Mouse (Mus musculus) frontal cortex, postnatal 36 days (tissue): Measurements from ENCODE around the gene Mrgbp.

Source experiments
- DNase-seq, 2 experiments: peaks; one replicate each; pipeline ENCODE4 v3.0.0; 2022; ENCODE audit warnings: low spot score in 2 of 2

The Mrgbp gene

GRCm38 (mm10) chr2:180581002-180581401 is at the start of gene Mrgbp:
Gene Mrgbp, plus strand, starts transcription at chr2:180581304.
- no peak for DNase-seq

GRCm38 (mm10) chr2:180531671-180532385 is 49.3 kb upstream of the Mrgbp start:
- DNase-seq: no peak

GRCm38 (mm10) chr2:180532386-180532995 is 48.6 kb upstream of the Mrgbp start:
- no peak for DNase-seq

GRCm38 (mm10) chr2:180533237-180533636 is 47.9 kb upstream of the Mrgbp start:
- DNase-seq: no peak

GRCm38 (mm10) chr2:180543675-180544074 is 37.4 kb upstream of the Mrgbp start:
- no peak for DNase-seq

GRCm38 (mm10) chr2:180545046-180545445 is 36.1 kb upstream of the Mrgbp start:
- no peak for DNase-seq

- DNase-seq: no peak
Measured at GRCm38 (mm10) chr2:180547384-180548106, 33.6 kb upstream of the Mrgbp start.

GRCm38 (mm10) chr2:180552340-180552739 is 28.8 kb upstream of the Mrgbp start:
- DNase-seq: no peak

GRCm38 (mm10) chr2:180555219-180555618 is 25.9 kb upstream of the Mrgbp start:
- DNase-seq: no peak

- no peak for DNase-seq
Measured at GRCm38 (mm10) chr2:180556470-180556869, 24.6 kb upstream of the Mrgbp start.

GRCm38 (mm10) chr2:180560245-180560644 is 20.9 kb upstream of the Mrgbp start:
- no peak for DNase-seq

- no peak for DNase-seq
Measured at GRCm38 (mm10) chr2:180562146-180562545, 19.0 kb upstream of the Mrgbp start.

- no peak for DNase-seq
Measured at GRCm38 (mm10) chr2:180563296-180563695, 17.8 kb upstream of the Mrgbp start.

- no peak for DNase-seq
Measured at GRCm38 (mm10) chr2:180563841-180564240, 17.3 kb upstream of the Mrgbp start.

GRCm38 (mm10) chr2:180566240-180566913 is 14.7 kb upstream of the Mrgbp start:
- DNase-seq: no peak

GRCm38 (mm10) chr2:180569028-180569643 is 12.0 kb upstream of the Mrgbp start:
- DNase-seq: no peak

- no peak for DNase-seq
Measured at GRCm38 (mm10) chr2:180576482-180576881, 4.6 kb upstream of the Mrgbp start.

- peak; percentile 66 to 74 for DNase-seq
Measured at GRCm38 (mm10) chr2:180578686-180579085, 2.4 kb upstream of the Mrgbp start.

GRCm38 (mm10) chr2:180582481-180583153 is 1.5 kb downstream of the Mrgbp start:
- DNase-seq: peak; percentile 98 to 99

GRCm38 (mm10) chr2:180583154-180583507 is 2.0 kb downstream of the Mrgbp start:
- no peak for DNase-seq

- DNase-seq: no peak
Measured at GRCm38 (mm10) chr2:180588736-180589122, 7.6 kb downstream of the Mrgbp start.
